Mouse (Mus musculus) kidney, postnatal 4 days (tissue): Measurements from ENCODE around the gene Dynlt1c.
"Not testable (repeated sequence)": the region's sequence is repeated elsewhere in the genome, so short reads cannot be mapped to it uniquely, and the experiment has no call there.

Experiments used
- DNase-seq, 2 experiments: peaks; one replicate each; pipeline ENCODE4 v3.0.0; 2021; ENCODE audit warnings: mixed read lengths in 2 of 2

Dynlt1c gene

GRCm38 (mm10) chr17:6601204-6601911, at the start of gene Dynlt1c:
Gene Dynlt1c, plus strand, starts transcription at chr17:6601671.
- DNase-seq: peak; percentile 82 to 89

GRCm38 (mm10) chr17:6553798-6554197, 47.7 kb upstream of the Dynlt1c start:
- DNase-seq: not testable (repeated sequence)

DNA sequence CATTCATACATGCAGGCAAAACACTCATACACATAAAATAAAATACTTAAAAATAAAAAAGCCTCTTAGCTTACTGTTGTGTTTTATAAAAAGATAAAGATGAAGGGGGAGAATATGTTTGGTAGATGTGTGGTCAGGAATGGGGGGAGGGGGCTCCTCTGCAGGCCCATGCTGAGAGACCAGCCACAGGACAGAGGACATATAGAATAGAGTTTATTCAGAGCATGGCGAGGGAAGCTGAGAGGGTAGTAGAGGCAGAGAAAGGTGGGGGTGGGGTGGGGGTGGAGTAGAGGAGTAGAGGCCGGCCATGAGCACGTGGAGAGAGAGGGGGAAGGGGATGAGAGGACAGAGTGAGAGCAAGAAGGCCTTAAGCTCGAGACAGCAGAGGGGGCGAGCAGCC, 47.2 kb upstream of the Dynlt1c start:
- not testable (repeated sequence) for DNase-seq

DNA sequence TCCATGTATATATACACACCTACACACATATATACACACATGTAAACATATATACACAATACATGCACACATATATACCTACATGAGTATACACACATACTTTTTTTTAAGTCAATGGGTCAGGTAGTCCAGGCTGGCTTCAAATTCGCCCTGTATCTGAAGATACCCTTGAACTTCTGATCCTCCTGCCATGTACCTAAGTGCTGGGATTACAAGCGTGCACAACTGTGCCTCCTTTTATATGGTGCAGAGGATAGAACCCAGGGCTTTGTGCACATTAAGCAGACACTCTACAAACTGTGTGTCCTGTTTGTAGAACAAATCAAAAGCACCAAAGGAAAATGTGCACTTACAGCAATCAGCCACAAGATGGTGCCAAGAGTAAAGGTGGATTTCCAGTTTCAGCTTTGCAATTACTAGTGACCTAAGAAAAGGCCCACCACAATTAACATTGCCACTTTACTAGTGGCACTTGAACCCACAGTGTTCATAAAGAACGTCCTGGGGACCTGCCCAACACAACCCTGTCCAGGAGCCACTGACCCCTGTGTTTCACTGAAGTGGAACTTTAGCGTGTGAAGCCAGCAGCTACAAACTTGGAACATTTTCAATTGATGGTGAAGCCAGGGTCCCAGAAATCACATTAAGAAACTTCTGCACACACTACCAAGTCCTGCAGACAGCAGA, 41.9 kb upstream of the Dynlt1c start:
- not testable (repeated sequence) for DNase-seq

GRCm38 (mm10) chr17:6564866-6565265, 36.6 kb upstream of the Dynlt1c start:
- not testable (repeated sequence) for DNase-seq

- not testable (repeated sequence) for DNase-seq
Observed at GRCm38 (mm10) chr17:6567908-6568307, 33.6 kb upstream of the Dynlt1c start.

DNA sequence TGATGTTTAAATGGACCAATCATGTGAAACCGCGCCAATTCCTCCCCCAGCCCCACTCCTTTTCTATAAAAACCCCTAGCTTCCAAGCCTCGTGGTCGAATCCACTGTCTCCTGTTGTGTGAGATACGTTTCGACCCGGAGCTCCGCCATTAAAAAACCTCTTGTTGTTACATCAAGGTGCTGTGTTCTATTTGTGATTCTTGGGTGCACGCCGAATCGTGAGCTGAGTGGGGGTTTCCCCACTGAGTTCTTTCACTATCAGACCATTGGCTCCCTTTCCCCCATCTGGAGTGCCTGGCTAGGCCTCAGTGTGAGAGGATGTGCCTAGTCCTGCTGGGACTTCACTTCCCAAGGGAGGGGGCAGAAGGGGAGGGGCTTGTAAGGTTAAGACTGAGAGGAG, 30.2 kb upstream of the Dynlt1c start:
- not testable (repeated sequence) for DNase-seq

GRCm38 (mm10) chr17:6572202-6572601, 29.3 kb upstream of the Dynlt1c start:
- DNase-seq: not testable (repeated sequence)

GRCm38 (mm10) chr17:6575376-6575775, 26.1 kb upstream of the Dynlt1c start:
- DNase-seq: not testable (repeated sequence)

- not testable (repeated sequence) for DNase-seq
Observed at GRCm38 (mm10) chr17:6588672-6589071, 12.8 kb upstream of the Dynlt1c start.

- DNase-seq: not testable (repeated sequence)
Observed at GRCm38 (mm10) chr17:6592109-6592508, 9.4 kb upstream of the Dynlt1c start.

- not testable (repeated sequence) for DNase-seq
Observed at GRCm38 (mm10) chr17:6593896-6594295, 7.6 kb upstream of the Dynlt1c start.

GRCm38 (mm10) chr17:6595776-6596497, 5.5 kb upstream of the Dynlt1c start:
- not testable (repeated sequence) for DNase-seq

DNA sequence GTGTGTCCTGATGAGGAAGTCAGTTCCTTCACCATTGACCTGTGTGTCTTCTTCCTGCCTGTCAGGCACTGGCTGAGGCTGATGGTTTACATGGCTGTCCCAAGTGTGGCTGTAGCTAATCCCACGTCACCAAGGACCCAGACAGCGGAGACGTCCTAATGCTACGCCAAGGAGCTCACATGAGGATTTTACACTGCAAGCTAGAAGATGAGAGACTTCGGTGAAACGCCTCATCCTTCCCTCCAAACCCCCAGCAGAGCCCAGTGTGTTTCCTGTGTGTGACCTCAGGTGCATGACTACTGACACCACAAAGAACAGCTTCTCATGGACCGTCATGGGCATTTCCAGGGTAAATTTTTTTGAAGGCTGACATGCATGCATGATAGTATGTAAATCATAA, 3.1 kb upstream of the Dynlt1c start:
- not testable (repeated sequence) for DNase-seq

GRCm38 (mm10) chr17:6600216-6600911, 1.1 kb upstream of the Dynlt1c start:
- DNase-seq: not testable (repeated sequence)

DNA sequence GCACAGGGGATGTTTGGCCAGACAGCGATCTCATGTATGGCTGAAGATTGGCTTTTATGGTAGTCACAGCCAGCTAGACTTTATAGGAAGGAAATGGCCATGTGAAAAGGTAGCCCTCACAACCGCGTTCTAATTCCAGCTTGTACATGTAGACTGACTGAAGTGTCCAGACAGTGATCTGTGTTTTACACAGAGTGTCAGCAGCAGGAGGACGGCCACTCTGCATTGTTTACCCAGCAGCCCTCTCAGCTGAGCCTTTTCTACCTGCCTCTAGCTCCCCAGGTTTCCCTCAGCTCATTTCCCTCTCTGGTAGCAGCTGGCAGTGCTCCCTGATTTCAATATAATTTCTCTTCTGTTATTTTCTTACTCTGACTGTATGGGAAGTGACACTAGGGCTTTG, 734 bp downstream of the Dynlt1c start:
- DNase-seq: not testable (repeated sequence)

GRCm38 (mm10) chr17:6605347-6605746, 3.9 kb downstream of the Dynlt1c start:
- not testable (repeated sequence) for DNase-seq

- DNase-seq: not testable (repeated sequence)
Observed at GRCm38 (mm10) chr17:6613524-6613923, 12.1 kb downstream of the Dynlt1c start.

DNA sequence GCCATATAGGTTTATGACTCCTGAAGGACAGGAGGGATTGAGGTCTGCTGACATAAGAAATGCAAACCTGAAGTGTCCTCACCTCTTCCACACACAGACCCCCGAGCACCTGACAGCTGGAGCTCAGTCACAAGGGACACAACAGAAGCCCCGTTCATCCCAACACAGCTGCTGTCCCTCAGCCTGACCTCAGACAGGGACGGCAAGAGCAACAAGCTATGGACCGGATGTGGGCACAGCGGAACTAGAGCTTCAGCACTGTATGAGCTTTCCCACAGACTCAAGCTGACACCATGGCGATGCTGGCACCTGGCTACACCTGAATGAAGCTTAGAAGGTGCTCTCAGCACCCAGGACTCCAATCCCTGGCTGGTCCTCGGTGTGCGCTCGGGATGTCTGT, 12.8 kb downstream of the Dynlt1c start:
- not testable (repeated sequence) for DNase-seq

DNA sequence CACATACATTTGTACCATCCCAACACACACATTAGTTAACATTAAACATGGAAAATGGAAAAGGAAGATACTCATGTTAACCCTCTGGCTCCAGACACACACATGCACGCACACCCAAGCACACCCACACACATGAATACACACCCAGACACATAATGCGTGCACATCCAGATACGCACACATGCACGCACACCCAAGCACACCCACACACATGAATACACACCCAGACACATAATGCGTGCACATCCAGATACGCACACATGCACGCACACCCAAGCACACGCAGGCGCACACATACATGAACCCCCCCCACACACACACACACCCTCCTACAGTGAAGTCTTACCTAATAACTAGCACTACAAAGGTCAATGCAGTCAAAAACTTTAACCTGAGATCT, 15.3 kb downstream of the Dynlt1c start:
- not testable (repeated sequence) for DNase-seq

DNA sequence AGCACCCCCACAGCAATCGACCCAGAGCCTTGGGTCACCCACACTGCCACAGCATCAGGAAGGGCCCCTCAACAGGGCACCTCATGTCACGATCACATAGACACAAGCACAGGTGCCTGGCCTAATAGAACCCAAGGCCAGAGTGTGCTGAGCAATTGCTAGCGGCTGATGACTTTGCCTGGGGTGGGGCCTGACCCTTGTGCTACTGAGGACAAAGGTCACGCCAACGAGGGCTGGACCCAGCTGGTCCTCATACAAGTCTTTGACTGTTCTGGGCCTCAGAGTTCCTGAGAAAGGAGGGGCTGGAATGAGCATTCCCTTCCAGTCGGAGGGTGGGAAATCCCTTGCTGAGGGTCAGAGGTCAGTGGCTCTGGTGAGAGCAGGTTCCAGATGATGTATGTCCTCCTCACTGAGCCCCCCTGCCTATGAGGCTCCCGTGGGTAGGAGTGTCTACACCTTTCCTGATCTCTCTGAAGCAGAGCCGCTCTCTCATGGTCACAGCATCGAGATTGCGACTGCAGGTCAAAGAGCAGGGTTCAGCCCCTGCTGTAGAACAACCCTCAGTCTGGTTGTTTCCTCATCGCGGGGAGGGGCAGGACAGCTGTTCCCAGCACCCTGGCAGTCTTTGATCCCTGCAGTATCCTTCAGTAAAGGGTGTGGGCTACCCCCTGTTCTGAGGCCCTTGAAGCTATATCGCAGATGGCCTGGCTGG, 16.4 kb downstream of the Dynlt1c start:
- not testable (repeated sequence) for DNase-seq

GRCm38 (mm10) chr17:6619271-6619670, 17.8 kb downstream of the Dynlt1c start:
- not testable (repeated sequence) for DNase-seq
